Mouse (Mus musculus) stomach, postnatal 0 days (tissue): Measurements from ENCODE around the gene Frmpd3.

Experiments used
- CTCF ChIP-seq: IDR thresholded peaks from 2 replicates; pipeline ENCODE4 v1.5.1; 2016; ENCODE audit warnings: antibody characterized with exemption, low read depth, mild to moderate bottlenecking, moderate library complexity
- EP300 ChIP-seq: optimal IDR thresholded peaks from 2 replicates; pipeline ENCODE3; 2016; ENCODE audit warnings: antibody characterized with exemption

DNA sequence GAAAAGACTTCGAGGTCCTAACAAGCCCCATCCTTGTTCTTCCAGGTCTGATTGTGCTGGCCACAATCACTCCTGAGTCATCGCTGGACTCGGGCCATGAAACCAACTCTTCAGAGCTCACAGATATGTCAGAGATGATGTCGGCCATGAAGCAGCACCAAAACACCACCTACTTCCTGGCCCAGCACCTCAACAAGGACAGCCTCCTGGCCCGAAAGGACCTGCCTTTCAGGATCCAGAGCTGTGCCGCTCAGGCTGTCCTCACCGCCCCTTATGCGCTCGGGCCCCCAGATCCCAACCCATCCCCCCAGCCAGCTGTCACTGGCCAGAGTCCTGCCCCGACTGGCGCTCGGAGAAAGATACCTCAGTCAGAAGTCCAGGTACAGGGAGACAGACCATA lies 88.4 kb downstream of the Frmpd3 start:
- TF ChIP-seq CTCF (no peak), EP300 (no peak)
